Mouse (Mus musculus) small intestine, adult 2 months (tissue): ENCODE results near the gene Ccdc172.

Experiments used
- CTCF ChIP-seq: fragments of 200-500 bp; IDR thresholded peaks from 2 replicates; pipeline ENCODE4 v1.5.1; 2012; ENCODE audit warnings: low read depth, mild to moderate bottlenecking, control low read depth, inconsistent platforms, low read length, moderate library complexity, mixed read lengths; ENCODE audit not compliant: insufficient replicate concordance, insufficient read length; ENCODE audit errors: extremely low read depth
- POLR2A ChIP-seq: fragments of 200-500 bp; IDR thresholded peaks from 2 replicates; pipeline ENCODE4 v1.6.1; 2012; ENCODE audit warnings: low read depth, mild to moderate bottlenecking, control low read depth, inconsistent platforms, low read length, moderate library complexity

GRCm38 (mm10) chr19:58586046-58586445, 74.3 kb downstream of the Ccdc172 start:
- TF ChIP-seq CTCF (no peak), POLR2A (no peak)
